Mouse (Mus musculus) heart, embryonic 14.5 days (tissue): ENCODE results near the gene Baz2b. TPM values are rescaled to one million over a fixed set of nuclear protein-coding genes. Genes with fewer than 3 reads are reported as not detected.

Source experiments
- ATAC-seq: fragments of 200-750 bp; cut with Nextera tagmentation; 2 replicates; pipeline ENCODE4 v1.8.0; 2017; ENCODE audit warnings: low read depth, moderate TSS enrichment; ENCODE audit not compliant: insufficient number of reproducible peaks, insufficient read depth, low FRiP score
- H3K27ac ChIP-seq, 2 experiments: fragments of 200-500 bp in 1 of 2; fragments of 300-500 bp in 1 of 2; sonication (generic) in 1 of 2; replicated peaks in 1 of 2; 2 replicates each; pipeline ENCODE4 v1.5.1; 2012 to 2014; ENCODE audit warnings: low read depth in 2 of 2, low read length in 2 of 2, control low read depth in 1 of 2, mild to moderate bottlenecking in 1 of 2, mixed read lengths in 1 of 2; ENCODE audit not compliant: control insufficient read depth in 1 of 2, insufficient read depth in 1 of 2
- H3K27me3 ChIP-seq: fragments of 300-500 bp; sonication (generic); 2 replicates; pipeline ENCODE4 v1.6.1; 2014; ENCODE audit warnings: mild to moderate bottlenecking, low read length, control low read depth; ENCODE audit not compliant: control insufficient read depth, insufficient read depth
- H3K36me3 ChIP-seq: fragments of 300-500 bp; sonication (generic); 2 replicates; pipeline ENCODE4 v1.6.1; 2014; ENCODE audit warnings: mild to moderate bottlenecking, control low read depth, low read length, mixed read lengths; ENCODE audit not compliant: control insufficient read depth, insufficient read depth
- H3K4me1 ChIP-seq, 2 experiments: fragments of 200-500 bp in 1 of 2; fragments of 300-500 bp in 1 of 2; sonication (generic) in 1 of 2; 2 replicates each; pipeline ENCODE4 v1.6.1; 2012 to 2014; ENCODE audit warnings: low read length in 2 of 2, control low read depth in 1 of 2, mixed read lengths in 1 of 2; ENCODE audit not compliant: control insufficient read depth in 2 of 2, insufficient read depth in 2 of 2
- H3K4me2 ChIP-seq: fragments of 300-500 bp; sonication (generic); 2 replicates; pipeline ENCODE4 v1.6.1; 2014; ENCODE audit warnings: mild to moderate bottlenecking, low read length
- H3K4me3 ChIP-seq, 2 experiments: fragments of 200-500 bp in 1 of 2; fragments of 300-500 bp in 1 of 2; sonication (generic) in 1 of 2; 2 replicates each; pipeline ENCODE4 v1.5.1; 2012 to 2014; ENCODE audit warnings: low read length in 2 of 2, mild to moderate bottlenecking in 2 of 2, control low read depth in 1 of 2, low read depth in 1 of 2, moderate library complexity in 1 of 2; ENCODE audit not compliant: control insufficient read depth in 1 of 2, insufficient read depth in 1 of 2
- H3K9ac ChIP-seq: fragments of 300-500 bp; sonication (generic); 2 replicates; pipeline ENCODE4 v1.6.1; 2014; ENCODE audit warnings: mild to moderate bottlenecking, low read length
- H3K9me3 ChIP-seq: fragments of 300-500 bp; sonication (generic); 2 replicates; pipeline ENCODE4 v1.6.1; 2016; ENCODE audit warnings: low read length, control low read depth; ENCODE audit not compliant: control insufficient read depth
- WGBS: fragments of 180-500 bp; shearing (Covaris S2); extraction: QIAGEN DNeasy Blood & Tissue Kit; methylation state at CpG from one replicate; pipeline ENCODE4 v1.1.7; 2014; 5-methylcytosine and 5-hydroxymethylcytosine counted together
- polyA plus RNA-seq: library from polyadenylated mRNA; unstranded; fragments of >200 nt; fragmentation: Nextera tagmentation; extraction: Ambion mirVana; gene quantifications from 2 replicates; pipeline ENCODE4 v1.2.1, GENCODE M21; 2014

The Baz2b gene
- polyA plus RNA-seq, 1 experiment from 2014 or later, result 54.5 TPM

DNA sequence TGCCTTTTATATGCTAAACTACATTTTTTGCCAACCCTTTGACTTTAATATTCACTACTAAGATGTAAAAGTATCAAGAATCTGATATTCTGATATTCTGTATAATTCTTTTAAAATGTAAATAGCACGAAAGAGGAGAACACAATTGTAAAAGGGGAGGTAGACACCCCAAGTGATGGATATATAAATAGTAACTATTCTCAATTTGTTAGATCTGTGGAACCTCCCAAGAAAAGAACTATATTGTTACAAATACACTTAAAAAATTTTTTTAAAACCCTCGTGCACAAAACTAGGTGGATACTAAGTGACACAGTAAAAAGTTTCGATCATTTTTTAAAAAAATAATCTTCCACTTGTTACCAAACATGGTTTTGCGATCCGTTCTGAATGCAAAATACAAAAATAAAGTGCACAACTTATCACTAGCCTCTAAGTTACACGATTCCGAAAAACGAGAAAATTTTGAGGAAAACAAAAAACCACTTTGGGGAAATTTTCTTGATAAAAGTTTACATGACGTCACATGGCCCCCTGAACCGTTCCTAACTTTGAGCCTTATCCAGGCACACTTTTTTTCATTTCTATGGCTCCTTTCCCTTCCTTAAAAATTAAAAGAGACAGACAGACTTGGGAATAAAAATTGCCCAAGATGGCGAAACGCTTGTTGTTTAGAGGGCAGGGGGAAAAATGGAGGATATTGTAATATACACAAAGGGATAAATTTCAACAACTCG lies 85.6 kb downstream of the Baz2b start:
- H3K36me3 ChIP-seq, result no peaks in the 10 kb centered on the region
- H3K27me3 ChIP-seq, result no peaks in the 10 kb centered on the region
- peaks cover 2 to 29% of the 10 kb centered on the region in 2 experiments; a peak in 3 of 4 replicates for H3K4me1 ChIP-seq
- H3K4me2 ChIP-seq, result peak overlapping the region; percentile 67
- 3% methylated on average over 13 of the region's 13 CpGs for WGBS
- H3K4me3 ChIP-seq, result peak overlapping the region; percentile 90 to 92
- no peak for ATAC-seq
- peak overlapping the region; percentile 99 to 100 for H3K27ac ChIP-seq
- H3K9ac ChIP-seq, result peak overlapping the region; percentile 100
- no peaks in the 10 kb centered on the region for H3K9me3 ChIP-seq

DNA sequence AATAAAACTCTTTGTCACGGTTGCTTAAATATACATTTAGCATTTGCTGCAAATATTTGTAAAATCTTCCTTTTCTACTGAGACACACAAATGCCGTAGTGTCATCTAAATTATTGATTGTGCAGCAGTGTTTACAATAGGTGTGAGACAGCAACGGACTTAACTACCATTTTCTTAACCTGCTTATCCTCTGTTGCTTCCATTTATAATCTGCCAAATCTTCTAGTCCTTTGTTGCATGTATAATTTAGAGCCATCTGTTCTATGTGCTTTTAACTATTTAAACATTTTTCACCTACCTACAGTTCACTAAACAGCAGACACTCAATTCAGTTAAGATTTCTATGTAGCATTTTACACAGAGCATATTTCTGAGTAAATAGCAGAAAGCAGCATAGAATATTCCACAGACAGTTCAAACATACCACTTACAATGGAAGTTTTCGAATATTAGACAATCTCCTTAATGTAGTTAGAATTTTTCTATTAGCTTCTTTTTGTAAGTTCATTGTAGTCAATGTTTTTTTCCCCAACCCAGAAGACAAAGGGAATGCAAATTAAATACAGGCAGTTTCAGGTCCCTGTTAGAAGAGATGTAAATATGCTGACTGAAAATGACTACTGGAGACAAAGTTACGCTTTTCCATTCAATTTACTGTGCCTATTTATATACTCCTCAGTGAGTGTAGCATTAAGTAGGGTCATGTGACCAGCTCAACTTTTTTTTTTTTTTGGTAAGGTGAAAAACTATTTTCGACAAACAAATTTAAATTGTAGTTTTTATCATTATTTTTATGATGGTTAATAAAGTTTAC lies 86.4 kb downstream of the Baz2b start:
- 38% methylated on average over 6 of the region's 6 CpGs for WGBS
- Histone ChIP-seq H3K4me2 (peak overlapping the region; percentile 67), H3K27ac (no peak overlapping the region), H3K36me3 (no peaks in the 10 kb centered on the region), H3K9me3 (no peaks in the 10 kb centered on the region), H3K4me1 (peaks cover 2 to 36% of the 10 kb centered on the region in 2 experiments; a peak in 3 of 4 replicates), H3K9ac (peak overlapping the region; percentile 52), H3K4me3 (peak overlapping the region in 1 of 2 experiments; percentile 15; a peak in 2 of 4 replicates), H3K27me3 (no peaks in the 10 kb centered on the region)
- no peak for ATAC-seq

DNA sequence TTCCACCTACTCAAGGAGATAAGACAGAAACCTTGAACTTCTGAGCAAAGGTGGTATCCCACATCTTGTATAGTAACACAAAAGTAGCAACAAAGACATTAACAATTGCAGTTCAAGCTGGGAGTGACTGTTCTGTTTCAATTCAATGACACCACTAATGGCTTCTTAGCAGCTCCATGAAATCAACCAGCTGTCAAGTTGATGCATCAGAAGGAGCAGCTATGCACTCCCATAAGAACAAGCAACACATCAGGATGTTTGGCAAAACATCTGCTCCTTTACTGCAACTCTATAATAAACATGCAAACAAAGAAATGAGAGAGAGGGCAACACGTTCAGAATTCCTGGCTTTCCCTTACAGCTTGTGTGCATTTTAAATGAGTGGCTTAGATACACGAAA lies 87.5 kb downstream of the Baz2b start:
- peaks cover 4 to 41% of the 10 kb centered on the region in 2 experiments; a peak in 3 of 4 replicates for H3K4me1 ChIP-seq
- no peaks in the 10 kb centered on the region for H3K27me3 ChIP-seq
- no peaks in the 10 kb centered on the region for H3K9me3 ChIP-seq
- H3K27ac ChIP-seq, result peak overlapping the region; percentile 30 to 53; a peak in 3 of 4 replicates
- H3K36me3 ChIP-seq, result no peaks in the 10 kb centered on the region
- ATAC-seq, result no peak
- peak overlapping the region; percentile 67 for H3K4me2 ChIP-seq
- no peak overlapping the region for H3K9ac ChIP-seq
- H3K4me3 ChIP-seq, result peak overlapping the region in 1 of 2 experiments; percentile 1; a peak in 1 of 4 replicates
- 46% methylated on average over 2 of the region's 2 CpGs for WGBS

DNA sequence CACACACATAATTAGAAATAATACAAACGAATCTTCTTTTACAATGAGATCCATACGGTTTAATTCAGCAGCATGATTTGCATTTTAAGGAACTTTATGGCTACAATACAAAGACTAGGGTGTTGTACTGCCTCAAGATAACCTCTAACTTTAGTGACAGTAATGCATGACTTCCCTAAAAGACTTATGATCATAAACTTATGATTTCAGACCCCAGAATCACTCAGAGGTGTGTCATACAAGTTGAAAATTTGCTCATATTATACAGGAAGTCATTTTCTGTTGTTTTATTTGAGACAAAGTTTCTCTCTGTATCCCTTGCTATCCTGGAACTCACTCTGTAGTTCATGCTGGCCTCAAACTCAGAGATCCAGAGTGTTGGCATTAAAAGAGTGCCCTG lies 89.0 kb downstream of the Baz2b start:
- 63% methylated on average over 2 of the region's 2 CpGs for WGBS
- Histone ChIP-seq H3K27me3 (no peaks in the 10 kb centered on the region), H3K27ac (no peak overlapping the region), H3K4me3 (no peak overlapping the region), H3K9ac (no peak overlapping the region), H3K4me2 (no peak overlapping the region), H3K9me3 (no peaks in the 10 kb centered on the region), H3K4me1 (peaks cover 8 to 49% of the 10 kb centered on the region in 2 experiments; a peak in 3 of 4 replicates), H3K36me3 (no peaks in the 10 kb centered on the region)
- ATAC-seq, result no peak

DNA sequence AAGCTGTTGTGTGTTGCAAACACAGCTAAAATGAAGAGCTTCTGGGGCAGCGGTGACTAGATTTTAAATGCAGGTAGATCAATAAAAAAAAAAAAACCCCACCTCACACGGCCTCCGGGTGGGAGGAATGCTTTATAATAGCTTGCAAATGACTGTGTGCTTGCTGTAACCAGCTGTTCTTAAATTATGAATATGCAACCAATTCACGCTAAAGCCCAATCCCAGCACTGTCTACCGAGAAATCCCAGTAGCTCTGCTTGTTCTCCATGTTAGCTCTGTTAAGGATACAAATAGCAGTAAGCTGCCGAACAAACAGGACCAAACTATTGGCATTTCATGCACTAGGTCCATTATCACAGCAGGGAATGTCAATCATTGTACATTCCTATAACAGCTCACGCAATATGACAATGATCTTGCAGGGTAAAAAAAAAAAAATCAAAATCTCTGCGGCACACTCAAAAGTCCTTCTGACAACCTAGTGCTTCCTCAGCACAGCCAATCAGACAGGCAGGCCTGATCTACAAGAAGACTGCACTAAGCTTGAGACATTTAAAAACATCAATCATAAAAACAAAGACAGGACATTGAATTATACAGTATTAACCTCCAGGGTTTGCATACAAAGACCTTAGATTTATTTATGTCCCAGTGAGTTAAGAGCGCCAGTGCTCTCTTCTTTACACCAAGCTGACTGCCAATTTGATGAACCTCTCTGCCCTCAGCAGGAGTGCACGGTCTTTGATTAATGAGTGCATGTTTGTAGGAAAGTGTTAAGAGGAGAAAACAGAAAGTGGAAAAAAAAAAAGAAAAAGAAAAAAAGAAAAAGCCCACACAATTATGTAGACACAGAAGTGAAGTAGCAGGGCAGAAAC lies 90.7 kb downstream of the Baz2b start:
- ATAC-seq, result no peak
- Histone ChIP-seq H3K4me2 (peak overlapping the region; percentile 48), H3K27ac (no peak overlapping the region; a peak in 1 of 4 replicates), H3K9me3 (no peaks in the 10 kb centered on the region), H3K36me3 (no peaks in the 10 kb centered on the region), H3K4me1 (peaks cover 8 to 49% of the 10 kb centered on the region in 2 experiments; a peak in 3 of 4 replicates), H3K4me3 (no peak overlapping the region), H3K27me3 (no peaks in the 10 kb centered on the region), H3K9ac (peak overlapping the region; percentile 22; the same call in 1 of the 2 replicates)
- 50% methylated on average over 10 of the region's 10 CpGs for WGBS

DNA sequence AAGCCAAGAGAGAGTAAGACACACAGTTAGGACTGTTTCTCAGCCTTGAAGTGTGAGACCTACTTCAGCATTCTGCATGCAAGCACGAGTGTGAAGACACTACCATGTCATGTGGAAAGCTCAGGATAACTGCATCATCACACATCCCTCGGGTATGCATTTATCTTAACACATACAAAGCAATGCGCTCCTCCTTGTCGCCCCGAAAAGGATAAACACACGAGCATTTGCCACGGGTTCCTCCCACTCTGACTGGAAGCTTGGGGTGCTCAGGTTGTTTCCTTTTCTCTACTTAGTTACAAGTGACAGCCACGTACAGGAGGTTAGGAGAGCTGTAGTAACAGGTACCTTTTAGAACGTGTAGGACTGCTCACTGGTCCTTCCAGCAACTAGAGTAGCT lies 91.8 kb downstream of the Baz2b start:
- Histone ChIP-seq H3K36me3 (no peaks in the 10 kb centered on the region), H3K27ac (no peak overlapping the region), H3K4me3 (no peak overlapping the region), H3K27me3 (no peaks in the 10 kb centered on the region), H3K9me3 (no peaks in the 10 kb centered on the region), H3K4me1 (peaks cover 8 to 46% of the 10 kb centered on the region in 2 experiments; a peak in 3 of 4 replicates), H3K9ac (no peak overlapping the region), H3K4me2 (peak overlapping the region; percentile 26; the same call in 1 of the 2 replicates)
- 51% methylated on average over 9 of the region's 9 CpGs for WGBS
- ATAC-seq, result no peak
